Mouse (Mus musculus): ENCODE measurements around the gene Glcci1. TPM values are rescaled to one million over a fixed set of nuclear protein-coding genes. Genes with fewer than 3 reads are reported as not detected.
"Not testable (repeated sequence)": the region's sequence is repeated elsewhere in the genome, so short reads cannot be mapped to it uniquely, and the experiment has no call there.

Glcci1 gene
- polyA plus RNA-seq, 1 experiment = 155 TPM

- TF ChIP-seq CTCF (IDR thresholded peaks at IDR 0.05; ENCODE audit: control insufficient read depth, insufficient read depth, insufficient replicate concordance, low read depth, low read length) = no peak
- TF ChIP-seq POLR2A (IDR thresholded peaks at IDR 0.05; ENCODE audit: control insufficient read depth, low read depth, low read length) = no peak
- H3K36me3 ChIP-seq (ENCODE audit: control insufficient read depth, insufficient read depth, low read length) = no peaks in the 10 kb centered on the region
- H3K4me3 ChIP-seq (ENCODE audit: control insufficient read depth, low read depth, low read length) = no peak overlapping the region
- no peak overlapping the region for H3K27ac ChIP-seq (ENCODE audit: control insufficient read depth, insufficient read depth, low read depth, low read length)
- H3K27me3 ChIP-seq (ENCODE audit: control insufficient read depth, insufficient read depth, low read length) = no peaks in the 10 kb centered on the region
- H3K4me1 ChIP-seq (ENCODE audit: control insufficient read depth, insufficient read depth, low read length) = no peaks in the 10 kb centered on the region
Measured at GRCm38 (mm10) chr6:8524717-8525116, 15.3 kb downstream of the Glcci1 start.

GRCm38 (mm10) chr6:8531104-8531894, 21.9 kb downstream of the Glcci1 start:
- no peak overlapping the region for H3K4me3 ChIP-seq (ENCODE audit: control insufficient read depth, low read depth, low read length)
- no peaks in the 10 kb centered on the region for H3K36me3 ChIP-seq (ENCODE audit: control insufficient read depth, insufficient read depth, low read length)
- H3K4me1 ChIP-seq (ENCODE audit: control insufficient read depth, insufficient read depth, low read length) = no peaks in the 10 kb centered on the region
- TF ChIP-seq CTCF (IDR thresholded peaks at IDR 0.05; ENCODE audit: control insufficient read depth, insufficient read depth, insufficient replicate concordance, low read depth, low read length) (no peak), POLR2A (IDR thresholded peaks at IDR 0.05; ENCODE audit: control insufficient read depth, low read depth, low read length) (no peak)
- H3K27me3 ChIP-seq (ENCODE audit: control insufficient read depth, insufficient read depth, low read length) = no peaks in the 10 kb centered on the region
- H3K27ac ChIP-seq (ENCODE audit: control insufficient read depth, insufficient read depth, low read depth, low read length) = no peak overlapping the region

GRCm38 (mm10) chr6:8536944-8537343, 27.5 kb downstream of the Glcci1 start:
- Histone ChIP-seq H3K27me3 (ENCODE audit: control insufficient read depth, insufficient read depth, low read length) (no peaks in the 10 kb centered on the region), H3K27ac (ENCODE audit: control insufficient read depth, insufficient read depth, low read depth, low read length) (no peak overlapping the region), H3K36me3 (ENCODE audit: control insufficient read depth, insufficient read depth, low read length) (no peaks in the 10 kb centered on the region), H3K4me1 (ENCODE audit: control insufficient read depth, insufficient read depth, low read length) (no peaks in the 10 kb centered on the region), H3K4me3 (ENCODE audit: control insufficient read depth, low read depth, low read length) (no peak overlapping the region)
- TF ChIP-seq POLR2A (IDR thresholded peaks at IDR 0.05; ENCODE audit: control insufficient read depth, low read depth, low read length) (no peak), CTCF (IDR thresholded peaks at IDR 0.05; ENCODE audit: control insufficient read depth, insufficient read depth, insufficient replicate concordance, low read depth, low read length) (no peak)

- H3K36me3 ChIP-seq (ENCODE audit: control insufficient read depth, insufficient read depth, low read length); H3K27me3 ChIP-seq (ENCODE audit: control insufficient read depth, insufficient read depth, low read length); H3K4me3 ChIP-seq (ENCODE audit: control insufficient read depth, low read depth, low read length); H3K4me1 ChIP-seq (ENCODE audit: control insufficient read depth, insufficient read depth, low read length); H3K27ac ChIP-seq (ENCODE audit: control insufficient read depth, insufficient read depth, low read depth, low read length): not testable (repeated sequence)
Measured at GRCm38 (mm10) chr6:8541531-8541930, 32.1 kb downstream of the Glcci1 start.

- TF ChIP-seq CTCF (IDR thresholded peaks at IDR 0.05; ENCODE audit: control insufficient read depth, insufficient read depth, insufficient replicate concordance, low read depth, low read length) = no peak
- Histone ChIP-seq H3K27ac (ENCODE audit: control insufficient read depth, insufficient read depth, low read depth, low read length) (no peak overlapping the region), H3K36me3 (ENCODE audit: control insufficient read depth, insufficient read depth, low read length) (no peaks in the 10 kb centered on the region), H3K4me3 (ENCODE audit: control insufficient read depth, low read depth, low read length) (no peak overlapping the region), H3K27me3 (ENCODE audit: control insufficient read depth, insufficient read depth, low read length) (no peaks in the 10 kb centered on the region), H3K4me1 (ENCODE audit: control insufficient read depth, insufficient read depth, low read length) (no peaks in the 10 kb centered on the region)
Measured at GRCm38 (mm10) chr6:8544822-8545221, 35.4 kb downstream of the Glcci1 start.

GRCm38 (mm10) chr6:8545780-8546179, 36.4 kb downstream of the Glcci1 start:
- no peaks in the 10 kb centered on the region for H3K27me3 ChIP-seq (ENCODE audit: control insufficient read depth, insufficient read depth, low read length)
- no peaks in the 10 kb centered on the region for H3K4me1 ChIP-seq (ENCODE audit: control insufficient read depth, insufficient read depth, low read length)
- no peak overlapping the region for H3K4me3 ChIP-seq (ENCODE audit: control insufficient read depth, low read depth, low read length)
- no peak overlapping the region for H3K27ac ChIP-seq (ENCODE audit: control insufficient read depth, insufficient read depth, low read depth, low read length)
- TF ChIP-seq CTCF (IDR thresholded peaks at IDR 0.05; ENCODE audit: control insufficient read depth, insufficient read depth, insufficient replicate concordance, low read depth, low read length) = no peak
- no peak for TF ChIP-seq POLR2A (IDR thresholded peaks at IDR 0.05; ENCODE audit: control insufficient read depth, low read depth, low read length)
- no peaks in the 10 kb centered on the region for H3K36me3 ChIP-seq (ENCODE audit: control insufficient read depth, insufficient read depth, low read length)

- Histone ChIP-seq H3K27ac (ENCODE audit: control insufficient read depth, insufficient read depth, low read depth, low read length) (no peak overlapping the region), H3K36me3 (ENCODE audit: control insufficient read depth, insufficient read depth, low read length) (no peaks in the 10 kb centered on the region), H3K27me3 (ENCODE audit: control insufficient read depth, insufficient read depth, low read length) (no peaks in the 10 kb centered on the region), H3K4me3 (ENCODE audit: control insufficient read depth, low read depth, low read length) (no peak overlapping the region), H3K4me1 (ENCODE audit: control insufficient read depth, insufficient read depth, low read length) (no peaks in the 10 kb centered on the region)
- no peak for TF ChIP-seq CTCF (IDR thresholded peaks at IDR 0.05; ENCODE audit: control insufficient read depth, insufficient read depth, insufficient replicate concordance, low read depth, low read length)
- TF ChIP-seq POLR2A (IDR thresholded peaks at IDR 0.05; ENCODE audit: control insufficient read depth, low read depth, low read length) = no peak
Measured at GRCm38 (mm10) chr6:8551155-8551554, 41.8 kb downstream of the Glcci1 start.

All from testis, adult 2 months (tissue).